Mouse (Mus musculus) MEL (cell line): ENCODE results near the gene Sec24d.

Source experiments
- CHD1 ChIP-seq: IDR thresholded peaks from 2 replicates; pipeline ENCODE4 v1.6.1; 2012; ENCODE audit warnings: low read depth, mild to moderate bottlenecking, inconsistent platforms, low read length, improper control_type of control experiment
- CTCF ChIP-seq, 3 experiments: IDR thresholded peaks in 2 of 3; conservative IDR thresholded peaks in 1 of 3; 2 replicates each; pipeline ENCODE4 v1.5.1; 2011 to 2012; ENCODE audit warnings: low read length in 3 of 3, low read depth in 2 of 3, mild to moderate bottlenecking in 2 of 3, improper control_type of control experiment in 1 of 3, inconsistent platforms in 1 of 3, mixed read lengths in 1 of 3, moderate library complexity in 1 of 3; ENCODE audit not compliant: control insufficient read depth in 1 of 3, insufficient read depth in 1 of 3, poor library complexity in 1 of 3, severe bottlenecking in 1 of 3
- EP300 ChIP-seq, 2 experiments: IDR thresholded peaks; 2 replicates each; pipeline ENCODE4 v1.6.1; 2011; ENCODE audit warnings: improper control_type of control experiment in 2 of 2, low read length in 2 of 2, low read depth in 1 of 2, mild to moderate bottlenecking in 1 of 2
- GATA1 ChIP-seq: IDR thresholded peaks from 2 replicates; pipeline ENCODE4 v1.6.1; 2011; ENCODE audit warnings: low read depth, low read length, improper control_type of control experiment
- JUND ChIP-seq: IDR thresholded peaks from 2 replicates; pipeline ENCODE4 v1.6.1; 2011; ENCODE audit warnings: low read depth, mild to moderate bottlenecking, improper control_type of control experiment, low read length
- POLR2A ChIP-seq, 2 experiments: IDR thresholded peaks; 2 replicates each; pipeline ENCODE4 v1.6.1; 2011 to 2012; ENCODE audit warnings: low read length in 2 of 2, mild to moderate bottlenecking in 2 of 2, control low read depth in 1 of 2, improper control_type of control experiment in 1 of 2, low read depth in 1 of 2, moderate library complexity in 1 of 2; ENCODE audit not compliant: control insufficient read depth in 1 of 2, insufficient read depth in 1 of 2, poor library complexity in 1 of 2
- POLR2AphosphoS2 ChIP-seq: IDR thresholded peaks from 2 replicates; pipeline ENCODE4 v1.6.1; 2011; ENCODE audit warnings: low read length, improper control_type of control experiment
- ZNF384 ChIP-seq: IDR thresholded peaks from 2 replicates; pipeline ENCODE4 v1.6.1; 2012; ENCODE audit warnings: low read depth, mild to moderate bottlenecking, inconsistent platforms, low read length, improper control_type of control experiment

DNA sequence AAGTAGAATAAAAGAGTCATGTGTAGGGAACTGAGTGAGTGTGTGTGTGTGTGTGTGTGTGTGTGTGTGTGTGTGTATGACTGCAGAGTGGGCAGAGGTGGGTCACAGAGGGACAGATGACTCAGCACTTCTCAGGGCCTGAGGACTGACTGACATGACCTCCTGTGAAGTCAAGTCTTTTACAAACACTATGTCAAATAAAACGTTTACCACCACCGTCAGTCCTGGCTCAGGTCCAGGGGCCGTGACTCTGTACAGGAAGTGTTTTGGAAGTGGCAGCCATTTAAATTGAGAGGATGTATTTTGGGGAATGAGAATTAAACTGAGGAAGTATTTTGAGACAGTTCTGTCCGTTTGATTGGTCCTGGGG lies 65.8 kb downstream of the Sec24d start:
- TF ChIP-seq JUND, result no peak
- no peak for TF ChIP-seq EP300 (IDR thresholded peaks at IDR 0.05; ENCODE audit: low read depth in 1 of 2, low read length in 2 of 2)
- no peak for TF ChIP-seq POLR2A (IDR thresholded peaks at IDR 0.05; ENCODE audit: control insufficient read depth in 1 of 2, insufficient read depth in 1 of 2, low read depth in 1 of 2, low read length in 2 of 2, poor library complexity in 1 of 2)
- no peak for TF ChIP-seq ZNF384
- no peak for TF ChIP-seq CTCF (IDR thresholded peaks at IDR 0.05 in 2 of 3, conservative IDR thresholded peaks at IDR 0.05 in 1 of 3; ENCODE audit: control insufficient read depth in 1 of 3, insufficient read depth in 1 of 3, low read depth in 2 of 3, low read length in 3 of 3, poor library complexity in 1 of 3, severe bottlenecking in 1 of 3)
- TF ChIP-seq CHD1, result no peak
- TF ChIP-seq POLR2AphosphoS2, result no peak
- no peak for TF ChIP-seq GATA1
